Mouse (Mus musculus) bone marrow macrophage, adult 2 months (primary cell): ENCODE data around the gene Tedc1. TPM values are rescaled to one million over a fixed set of nuclear protein-coding genes. Genes with fewer than 3 reads are reported as not detected.

Source experiments
- H3K27ac ChIP-seq: 2 replicates; pipeline ENCODE4 v1.5.1; 2012; ENCODE audit warnings: low read depth, low read length; ENCODE audit not compliant: insufficient read depth
- H3K4me1 ChIP-seq: 2 replicates; pipeline ENCODE4 v1.6.1; 2012; ENCODE audit warnings: low read length; ENCODE audit not compliant: control insufficient read depth, insufficient read depth
- H3K4me3 ChIP-seq: 2 replicates; pipeline ENCODE4 v1.5.1; 2012; ENCODE audit warnings: mild to moderate bottlenecking, low read length, moderate library complexity; ENCODE audit not compliant: insufficient read depth
- CTCF ChIP-seq: IDR thresholded peaks from 2 replicates; pipeline ENCODE4 v1.5.1; 2012; ENCODE audit warnings: low read depth, mild to moderate bottlenecking, low read length, moderate library complexity
- POLR2A ChIP-seq: IDR thresholded peaks from 2 replicates; pipeline ENCODE4 v1.6.1; 2012; ENCODE audit warnings: mild to moderate bottlenecking, low read depth, low read length, borderline replicate concordance
- polyA plus RNA-seq: library from polyadenylated mRNA; stranded (reverse); fragments of >200 nt; gene quantifications from 2 replicates; pipeline ENCODE4 v1.2.4, GENCODE M21; 2012; ENCODE audit not compliant: missing spikeins, insufficient read depth, insufficient read length

The Tedc1 gene
- polyA plus RNA-seq, result 7.1 and 8.7 TPM in 2 replicates

DNA sequence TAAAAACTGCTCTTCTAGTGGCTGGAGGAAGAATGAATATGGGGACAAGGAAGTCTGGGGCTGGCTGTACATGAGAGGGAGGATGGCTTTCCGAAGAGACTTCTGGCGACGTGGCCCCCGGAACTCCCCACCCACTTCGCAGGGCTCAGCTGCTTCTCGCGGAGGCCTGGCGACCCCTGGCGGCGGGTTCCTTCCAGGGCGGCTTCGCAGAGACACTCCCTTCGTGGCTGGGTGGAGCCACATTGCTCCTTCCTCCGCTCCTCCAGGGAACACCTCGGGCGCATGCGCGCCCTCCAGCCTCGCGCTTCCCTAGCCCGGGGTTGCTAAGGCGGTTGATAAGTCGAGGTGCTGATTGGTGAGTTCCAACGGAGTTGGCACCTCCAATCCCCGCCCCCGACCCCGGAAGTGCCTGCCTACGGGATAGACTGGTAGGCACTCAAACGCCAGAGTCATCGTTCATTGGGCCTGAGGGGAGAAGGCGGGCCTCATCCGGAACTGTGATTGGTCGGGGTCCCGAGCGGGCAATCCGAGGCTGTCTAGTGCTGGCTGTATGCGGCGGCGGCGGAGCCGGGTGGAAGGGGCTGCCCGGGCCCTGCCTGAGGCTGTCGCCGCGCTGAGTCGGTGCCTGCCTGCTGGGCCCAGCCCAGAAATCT lies at the start of gene Tedc1:
Gene Tedc1 (plus strand): TSS at position 535 of the 653 bp plus-strand sequence.
- peaks cover 28% of the 10 kb centered on the region for H3K4me1 ChIP-seq
- TF ChIP-seq POLR2A (no peak), CTCF (peak; percentile 47; the same call in 1 of the 2 replicates)
- peak within 1 kb of the TSS; percentile 75 for H3K4me3 ChIP-seq
- peak within 1 kb of the TSS; percentile 11 for H3K27ac ChIP-seq

DNA sequence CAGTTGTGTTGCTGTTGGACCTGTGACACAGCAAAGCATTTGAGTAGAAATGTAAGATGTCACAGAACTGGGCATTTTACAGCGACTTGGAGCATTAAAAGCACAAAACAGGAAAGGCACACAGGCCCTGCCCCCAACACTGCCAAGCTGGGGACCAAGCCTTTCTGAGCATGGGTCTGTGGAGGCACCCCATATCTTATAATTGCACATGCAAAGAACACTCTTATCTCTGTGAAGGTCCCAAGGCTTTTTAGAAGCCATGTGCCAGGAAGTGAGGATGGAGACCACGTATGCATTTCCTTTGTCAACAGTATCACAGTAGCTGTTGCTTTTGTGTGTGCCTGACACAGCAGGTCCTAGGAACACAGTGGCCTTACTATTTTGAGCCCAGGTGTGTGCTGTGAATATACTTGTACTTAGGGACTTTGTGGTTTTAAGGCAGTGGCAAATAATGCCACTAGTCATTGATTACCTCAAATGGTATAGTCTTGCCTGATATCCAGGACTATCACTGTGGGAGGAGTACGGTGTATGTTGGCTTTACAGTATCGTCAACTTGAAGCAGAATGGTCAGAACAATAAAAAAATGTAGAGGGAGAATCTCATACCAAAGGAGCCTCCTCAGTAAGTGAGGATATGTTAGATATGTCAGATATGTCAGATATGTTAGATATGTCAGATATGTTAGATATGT lies 48.6 kb upstream of the Tedc1 start:
- Histone ChIP-seq H3K27ac (no peak overlapping the region), H3K4me1 (peaks cover 2% of the 10 kb centered on the region; the same call in 1 of the 2 replicates)

GRCm38 (mm10) chr12:113108528-113109283 lies 47.5 kb upstream of the Tedc1 start:
- peaks cover 2% of the 10 kb centered on the region; the same call in 1 of the 2 replicates for H3K4me1 ChIP-seq
- no peak overlapping the region for H3K27ac ChIP-seq

More for the DNA sequence above, 48.6 kb upstream of the Tedc1 start:
- TF ChIP-seq CTCF, result no peak
- no peak for TF ChIP-seq POLR2A
- no peak overlapping the region for H3K4me3 ChIP-seq

DNA sequence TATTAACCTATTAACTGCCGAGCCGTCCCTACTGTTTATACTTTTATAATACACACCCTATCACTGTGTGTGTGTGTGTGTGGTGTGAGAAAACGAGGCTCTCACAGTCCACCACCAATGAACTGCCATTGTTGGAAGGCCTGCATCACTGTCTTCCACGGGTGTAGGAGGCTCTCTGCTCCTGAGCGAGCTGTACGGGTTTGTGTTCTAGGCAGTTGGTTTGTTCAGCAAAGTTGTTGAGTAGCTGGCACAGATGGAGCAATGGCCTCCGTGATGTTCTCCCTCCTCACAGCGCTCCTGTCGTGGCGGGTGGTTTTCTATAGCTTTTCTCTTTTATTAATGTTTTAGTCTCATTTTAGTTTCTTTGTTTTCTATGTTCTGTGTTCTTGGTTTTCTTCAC lies 46.4 kb upstream of the Tedc1 start:
- no peak overlapping the region for H3K27ac ChIP-seq
- TF ChIP-seq POLR2A, result no peak
- no peak for TF ChIP-seq CTCF
- H3K4me1 ChIP-seq, result peaks cover 2% of the 10 kb centered on the region; the same call in 1 of the 2 replicates
- no peak overlapping the region for H3K4me3 ChIP-seq

More at GRCm38 (mm10) chr12:113108528-113109283, 47.5 kb upstream of the Tedc1 start:
- H3K4me3 ChIP-seq, result no peak overlapping the region
- TF ChIP-seq POLR2A (no peak), CTCF (no peak)

- H3K4me3 ChIP-seq, result no peak overlapping the region
Measured at GRCm38 (mm10) chr12:113114141-113114540, 42.1 kb upstream of the Tedc1 start.

GRCm38 (mm10) chr12:113114856-113115538 lies 41.2 kb upstream of the Tedc1 start:
- Histone ChIP-seq H3K4me3 (no peak overlapping the region), H3K27ac (no peak overlapping the region), H3K4me1 (no peaks in the 10 kb centered on the region)
- TF ChIP-seq POLR2A, result no peak

More at GRCm38 (mm10) chr12:113114141-113114540, 42.1 kb upstream of the Tedc1 start:
- TF ChIP-seq POLR2A (no peak), CTCF (no peak)
- Histone ChIP-seq H3K4me1 (no peaks in the 10 kb centered on the region), H3K27ac (no peak overlapping the region)

DNA sequence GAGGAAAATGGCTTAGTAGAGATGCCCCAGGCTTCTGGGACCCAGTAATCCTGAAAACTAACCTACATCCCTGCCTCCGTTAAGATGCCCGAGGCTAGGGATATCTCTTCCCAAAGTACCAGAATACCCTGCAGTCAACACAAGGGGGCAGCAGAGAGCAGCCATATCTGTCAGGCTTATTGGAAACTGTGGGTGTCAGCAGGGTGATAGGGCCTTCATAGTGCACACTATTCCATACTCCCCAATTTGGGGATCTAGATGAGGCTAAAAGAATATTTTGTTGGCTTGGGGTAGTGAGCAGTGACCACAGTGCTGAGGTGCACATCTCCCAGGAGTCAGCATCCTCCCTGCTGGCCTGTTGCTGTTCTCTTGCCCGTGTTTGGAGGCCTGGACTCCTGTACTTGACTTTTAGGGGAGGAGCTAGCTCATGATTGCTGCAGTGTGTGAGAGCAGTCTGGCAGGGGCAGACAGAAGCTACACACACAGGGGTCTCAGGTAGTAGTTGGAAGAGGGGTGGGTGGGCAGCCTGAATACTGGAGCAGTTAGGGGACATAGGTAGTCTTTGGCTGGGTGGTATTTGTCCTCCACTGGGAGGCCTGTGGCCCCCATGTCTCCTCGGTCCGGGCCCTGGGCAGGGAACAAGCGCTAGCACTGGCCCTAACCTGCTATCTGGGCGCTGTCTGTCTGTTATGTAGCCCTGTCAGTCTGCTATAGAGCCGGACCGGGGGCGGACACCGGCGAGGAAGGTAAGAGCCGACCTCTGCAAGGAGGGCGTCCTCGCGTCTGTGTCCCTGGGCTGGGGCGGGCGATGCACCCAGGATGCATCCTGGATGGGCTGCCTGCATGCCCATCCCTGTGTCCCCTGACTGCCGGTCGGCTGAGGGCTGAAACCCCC lies 36.5 kb upstream of the Tedc1 start:
- peak; percentile 64; the same call in 1 of the 2 replicates for TF ChIP-seq CTCF
- no peak for TF ChIP-seq POLR2A
- no peak overlapping the region for H3K27ac ChIP-seq
- H3K4me3 ChIP-seq, result no peak overlapping the region
- peaks cover 8% of the 10 kb centered on the region for H3K4me1 ChIP-seq

DNA sequence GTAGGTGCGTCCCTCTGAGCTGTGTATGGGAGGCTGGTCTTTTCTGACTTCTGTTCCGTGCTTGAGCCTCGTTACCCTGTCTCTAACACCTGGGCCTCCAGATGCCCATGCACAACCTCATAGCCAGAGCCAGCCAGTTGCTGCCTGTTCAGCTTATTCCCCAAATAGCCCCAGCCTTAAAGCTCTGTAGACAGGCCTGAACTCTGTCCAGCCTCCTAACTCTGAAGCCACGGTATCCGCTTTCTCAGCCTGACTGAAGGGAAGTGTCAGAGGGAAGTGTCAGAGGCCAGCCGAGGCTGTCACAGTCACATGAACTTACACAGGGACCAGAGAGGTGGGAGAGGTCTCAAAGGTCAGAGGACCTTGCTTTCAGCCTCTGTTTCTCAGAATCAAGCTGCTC lies 31.5 kb upstream of the Tedc1 start:
- Histone ChIP-seq H3K4me3 (no peak overlapping the region), H3K27ac (peak overlapping the region; percentile 75), H3K4me1 (peaks cover 16% of the 10 kb centered on the region)
- TF ChIP-seq POLR2A (no peak), CTCF (no peak)
